Mouse (Mus musculus) CH12.LX (cell line): ENCODE results near the gene Ppm1l. TPM values are rescaled to one million over a fixed set of nuclear protein-coding genes. Genes with fewer than 3 reads are reported as not detected.

Experiments
- DNase-seq: peaks from one replicate; pipeline ENCODE4 v3.0.0-alpha.2; 2013; ENCODE audit errors: extremely low read depth
- H3K27ac ChIP-seq: 2 replicates; pipeline ENCODE4 v1.5.1; 2012; ENCODE audit warnings: low read depth, mild to moderate bottlenecking, control low read depth, moderate library complexity; ENCODE audit not compliant: insufficient read depth
- H3K27me3 ChIP-seq: replicated peaks from 2 replicates; pipeline ENCODE3; 2012; ENCODE audit warnings: inconsistent platforms
- H3K36me3 ChIP-seq, 2 experiments: replicated peaks in 1 of 2; 2 replicates each; pipeline versions ENCODE3 to v1.6.1; 2012; ENCODE audit warnings: inconsistent platforms in 1 of 2, low read length in 1 of 2, mild to moderate bottlenecking in 1 of 2, mixed read lengths in 1 of 2, moderate library complexity in 1 of 2; ENCODE audit not compliant: control insufficient read depth in 1 of 2, insufficient read depth in 1 of 2
- H3K4me1 ChIP-seq, 2 experiments: 2 replicates each; pipeline ENCODE4 v1.6.1; 2012; ENCODE audit warnings: inconsistent platforms in 1 of 2, moderate library complexity in 1 of 2; ENCODE audit not compliant: insufficient read depth in 2 of 2, control insufficient read depth in 1 of 2
- H3K4me2 ChIP-seq: 2 replicates; pipeline ENCODE4 v1.6.1; 2012; ENCODE audit warnings: low read depth, mild to moderate bottlenecking, control low read depth; ENCODE audit not compliant: poor library complexity, insufficient read depth, severe bottlenecking
- H3K4me3 ChIP-seq, 3 experiments: fragments of 150-350 bp in 1 of 3; sonication (generic) in 1 of 3; replicated peaks in 1 of 3; 2 replicates each; pipeline versions ENCODE3 to v1.5.1; 2011 to 2012; ENCODE audit warnings: low read depth in 2 of 3, low read length in 2 of 3, mild to moderate bottlenecking in 2 of 3, moderate library complexity in 2 of 3, control low read depth in 1 of 3, improper control_type of control experiment in 1 of 3, inconsistent platforms in 1 of 3, mixed read lengths in 1 of 3; ENCODE audit not compliant: poor library complexity in 1 of 3
- H3K79me2 ChIP-seq: replicated peaks from 2 replicates; pipeline ENCODE4 v1.6.1; 2012; ENCODE audit warnings: mild to moderate bottlenecking, moderate library complexity; ENCODE audit not compliant: control insufficient read depth, poor library complexity, insufficient read depth, severe bottlenecking; ENCODE audit errors: extremely low read depth
- H3K9ac ChIP-seq: 2 replicates; pipeline ENCODE4 v1.6.1; 2012; ENCODE audit warnings: low read depth, mild to moderate bottlenecking, control low read depth, moderate library complexity; ENCODE audit not compliant: insufficient read depth
- H3K9me3 ChIP-seq: replicated peaks from 2 replicates; pipeline ENCODE3; 2012; ENCODE audit warnings: low read length, inconsistent platforms, mixed read lengths
- HCFC1 ChIP-seq: IDR thresholded peaks from 2 replicates; pipeline ENCODE4 v1.6.1; 2012; ENCODE audit warnings: low read depth, mild to moderate bottlenecking, inconsistent platforms, low read length, improper control_type of control experiment
- RAD21 ChIP-seq: IDR thresholded peaks from 2 replicates; pipeline ENCODE4 v1.6.1; 2011; ENCODE audit warnings: low read depth, mild to moderate bottlenecking, low read length, improper control_type of control experiment, moderate library complexity
- USF1 ChIP-seq: IDR thresholded peaks from 2 replicates; pipeline ENCODE4 v1.6.1; 2014; ENCODE audit warnings: low read depth, mild to moderate bottlenecking, inconsistent platforms, low read length, improper control_type of control experiment
- USF2 ChIP-seq: conservative IDR thresholded peaks from 2 replicates; pipeline ENCODE4 v1.6.1; 2011; ENCODE audit warnings: low read depth, low read length, improper control_type of control experiment
- dilution Hi-C: fragments of 300-500 bp; cut with MboI; formaldehyde crosslinking; loops from 2 replicates; pipeline ENCODE4 v1.14.3; 2020; ENCODE audit warnings: low sequenced_read_pairs; ENCODE audit not compliant: extremely low pct_unique_long_range_greater_than_20kb, extremely low pct_ligation_motif_present
- in situ Hi-C: fragments of 300-500 bp; cut with MboI; formaldehyde crosslinking; loops from 3 replicates; pipeline ENCODE4 v1.14.3; 2019; ENCODE audit warnings: low sequenced_read_pairs, low pct_ligation_motif_present, low pct_unique_long_range_greater_than_20kb, mixed read lengths
- polyA plus RNA-seq: library from polyadenylated mRNA; unstranded; fragments of >175 nt; gene quantifications from 2 replicates; pipeline ENCODE4 v1.2.1, GENCODE M21; 2012; ENCODE audit warnings: low read depth; ENCODE audit not compliant: insufficient read length
- total RNA-seq, 2 experiments: library from RNA; depleted of rRNA; stranded (reverse); fragments of 300-350 nt in 1 of 2; fragments of >200 nt in 1 of 2; gene quantifications; 2 replicates each; pipeline ENCODE4 v1.2.3; 2012 to 2014

Gene Ppm1l
- total and polyA plus RNA-seq, 3 experiments: 0.68 to 2.4 (median 1.7) TPM

GRCm38 (mm10) chr3:69607909-69608308 lies 291.2 kb downstream of the Ppm1l start:
- Histone ChIP-seq H3K36me3 (no peaks in the 10 kb centered on the region), H3K9me3 (no peaks in the 10 kb centered on the region), H3K4me3 (no peak overlapping the region), H3K27me3 (no peaks in the 10 kb centered on the region), H3K4me2 (no peak overlapping the region), H3K9ac (no peak overlapping the region), H3K79me2 (no peaks in the 10 kb centered on the region), H3K27ac (no peak overlapping the region), H3K4me1 (peaks cover 0 to 16% of the 10 kb centered on the region in 2 experiments; a peak in 1 of 4 replicates)
- in situ Hi-C loops (no loop called here), dilution Hi-C loops (no loop called here)
- TF ChIP-seq RAD21 (no peak), HCFC1 (no peak), USF2 (no peak), USF1 (no peak)
- DNase-seq: no peak

Other genes with a start within 250 kb of the Ppm1l start
- gene Kpna4, start 189.7 kb upstream of the Ppm1l start, total RNA-seq (2012; rRNA removed): 16.9 and 23.9 TPM in 2 replicates
- 25.7 and 28.8 TPM in 2 replicates for gene Kpna4, start 189.7 kb upstream of the Ppm1l start, total RNA-seq (2014; rRNA removed)
- gene Kpna4, start 189.7 kb upstream of the Ppm1l start, polyA plus RNA-seq: 54.0 and 54.9 TPM in 2 replicates
- gene Arl14, start 94.4 kb upstream of the Ppm1l start, total RNA-seq (2012; rRNA removed): not detected in 2 replicates
- gene Arl14, start 94.4 kb upstream of the Ppm1l start, total RNA-seq (2014; rRNA removed): not detected in 2 replicates
- gene Arl14, start 94.4 kb upstream of the Ppm1l start, polyA plus RNA-seq: not detected in 2 replicates